Mouse (Mus musculus) CH12.LX (cell line): ENCODE data around the gene Cmpk2. TPM values are rescaled to one million over a fixed set of nuclear protein-coding genes. Genes with fewer than 3 reads are reported as not detected.
A peak's percentile ranks its signal among the peaks of the same experiment; 100 is the strongest.

Source experiments
- DNase-seq: peaks from one replicate; pipeline ENCODE4 v3.0.0-alpha.2; 2013; ENCODE audit errors: extremely low read depth
- H3K27ac ChIP-seq: 2 replicates; pipeline ENCODE4 v1.5.1; 2012; ENCODE audit warnings: low read depth, mild to moderate bottlenecking, control low read depth, moderate library complexity; ENCODE audit not compliant: insufficient read depth
- H3K27me3 ChIP-seq: replicated peaks from 2 replicates; pipeline ENCODE3; 2012; ENCODE audit warnings: inconsistent platforms
- H3K36me3 ChIP-seq, 2 experiments: replicated peaks in 1 of 2; 2 replicates each; pipeline versions ENCODE3 to v1.6.1; 2012; ENCODE audit warnings: inconsistent platforms in 1 of 2, low read length in 1 of 2, mild to moderate bottlenecking in 1 of 2, mixed read lengths in 1 of 2, moderate library complexity in 1 of 2; ENCODE audit not compliant: control insufficient read depth in 1 of 2, insufficient read depth in 1 of 2
- H3K4me1 ChIP-seq, 2 experiments: 2 replicates each; pipeline ENCODE4 v1.6.1; 2012; ENCODE audit warnings: inconsistent platforms in 1 of 2, moderate library complexity in 1 of 2; ENCODE audit not compliant: insufficient read depth in 2 of 2, control insufficient read depth in 1 of 2
- H3K4me2 ChIP-seq: 2 replicates; pipeline ENCODE4 v1.6.1; 2012; ENCODE audit warnings: low read depth, mild to moderate bottlenecking, control low read depth; ENCODE audit not compliant: poor library complexity, insufficient read depth, severe bottlenecking
- H3K4me3 ChIP-seq, 3 experiments: fragments of 150-350 bp in 1 of 3; sonication (generic) in 1 of 3; replicated peaks in 1 of 3; 2 replicates each; pipeline versions ENCODE3 to v1.5.1; 2011 to 2012; ENCODE audit warnings: low read depth in 2 of 3, low read length in 2 of 3, mild to moderate bottlenecking in 2 of 3, moderate library complexity in 2 of 3, control low read depth in 1 of 3, improper control_type of control experiment in 1 of 3, inconsistent platforms in 1 of 3, mixed read lengths in 1 of 3; ENCODE audit not compliant: poor library complexity in 1 of 3
- H3K79me2 ChIP-seq: replicated peaks from 2 replicates; pipeline ENCODE4 v1.6.1; 2012; ENCODE audit warnings: mild to moderate bottlenecking, moderate library complexity; ENCODE audit not compliant: control insufficient read depth, poor library complexity, insufficient read depth, severe bottlenecking; ENCODE audit errors: extremely low read depth
- H3K9ac ChIP-seq: 2 replicates; pipeline ENCODE4 v1.6.1; 2012; ENCODE audit warnings: low read depth, mild to moderate bottlenecking, control low read depth, moderate library complexity; ENCODE audit not compliant: insufficient read depth
- H3K9me3 ChIP-seq: replicated peaks from 2 replicates; pipeline ENCODE3; 2012; ENCODE audit warnings: low read length, inconsistent platforms, mixed read lengths
- CHD1 ChIP-seq: IDR thresholded peaks from 2 replicates; pipeline ENCODE4 v1.6.1; 2012; ENCODE audit warnings: low read depth, low read length, improper control_type of control experiment, inconsistent platforms
- CTCF ChIP-seq, 2 experiments: IDR thresholded peaks in 1 of 2; conservative IDR thresholded peaks in 1 of 2; 2 replicates each; pipeline ENCODE4 v1.5.1; 2011 to 2012; ENCODE audit warnings: low read depth in 2 of 2, low read length in 2 of 2, improper control_type of control experiment in 1 of 2, inconsistent platforms in 1 of 2, mild to moderate bottlenecking in 1 of 2, moderate library complexity in 1 of 2
- GABPA ChIP-seq: IDR thresholded peaks from 2 replicates; pipeline ENCODE4 v1.6.1; 2012; ENCODE audit warnings: low read depth, low read length, improper control_type of control experiment, inconsistent platforms; ENCODE audit not compliant: insufficient replicate concordance
- KAT2A ChIP-seq: IDR thresholded peaks from 2 replicates; pipeline ENCODE4 v1.6.1; 2012; ENCODE audit warnings: low read length, improper control_type of control experiment, inconsistent platforms; ENCODE audit not compliant: insufficient replicate concordance
- MAX ChIP-seq: IDR thresholded peaks from 2 replicates; pipeline ENCODE4 v1.6.1; 2011; ENCODE audit warnings: low read length, improper control_type of control experiment
- MEF2A ChIP-seq: IDR thresholded peaks from 2 replicates; pipeline ENCODE4 v1.6.1; 2014; ENCODE audit warnings: low read depth, mild to moderate bottlenecking, inconsistent platforms, low read length, improper control_type of control experiment, borderline replicate concordance
- MYC ChIP-seq: IDR thresholded peaks from 2 replicates; pipeline ENCODE4 v1.6.1; 2011; ENCODE audit warnings: low read depth, mild to moderate bottlenecking, improper control_type of control experiment, low read length
- NELFE ChIP-seq: IDR thresholded peaks from 2 replicates; pipeline ENCODE4 v1.6.1; 2011; ENCODE audit warnings: low read depth, low read length, improper control_type of control experiment
- PAX5 ChIP-seq: IDR thresholded peaks from 2 replicates; pipeline ENCODE4 v1.6.1; 2012; ENCODE audit warnings: low read length, inconsistent platforms, mixed read lengths
- POLR2A ChIP-seq: IDR thresholded peaks from 2 replicates; pipeline ENCODE4 v1.6.1; 2011; ENCODE audit warnings: low read depth, mild to moderate bottlenecking, improper control_type of control experiment, low read length
- RCOR1 ChIP-seq: conservative IDR thresholded peaks from 2 replicates; pipeline ENCODE4 v1.6.1; 2012; ENCODE audit warnings: low read depth, mild to moderate bottlenecking, inconsistent platforms, low read length, improper control_type of control experiment
- TBP ChIP-seq: conservative IDR thresholded peaks from 2 replicates; pipeline ENCODE4 v1.6.1; 2011; ENCODE audit warnings: low read depth, low read length, improper control_type of control experiment
- TCF12 ChIP-seq: IDR thresholded peaks from 2 replicates; pipeline ENCODE4 v1.6.1; 2014; ENCODE audit warnings: low read depth, mild to moderate bottlenecking, inconsistent platforms, low read length, improper control_type of control experiment
- UBTF ChIP-seq: IDR thresholded peaks from 2 replicates; pipeline ENCODE4 v1.6.1; 2012; ENCODE audit warnings: low read depth, mild to moderate bottlenecking, inconsistent platforms, low read length, improper control_type of control experiment, moderate library complexity
- USF1 ChIP-seq: IDR thresholded peaks from 2 replicates; pipeline ENCODE4 v1.6.1; 2014; ENCODE audit warnings: low read depth, mild to moderate bottlenecking, inconsistent platforms, low read length, improper control_type of control experiment
- USF2 ChIP-seq: conservative IDR thresholded peaks from 2 replicates; pipeline ENCODE4 v1.6.1; 2011; ENCODE audit warnings: low read depth, low read length, improper control_type of control experiment
- ZC3H11A ChIP-seq: IDR thresholded peaks from 2 replicates; pipeline ENCODE4 v1.6.1; 2012; ENCODE audit warnings: low read depth, mild to moderate bottlenecking, inconsistent platforms, low read length, improper control_type of control experiment
- ZKSCAN1 ChIP-seq: IDR thresholded peaks from 2 replicates; pipeline ENCODE4 v1.6.1; 2012; ENCODE audit warnings: low read depth, inconsistent platforms, low read length, improper control_type of control experiment, borderline replicate concordance
- ZNF384 ChIP-seq: IDR thresholded peaks from 2 replicates; pipeline ENCODE4 v1.6.1; 2012; ENCODE audit warnings: low read depth, low read length, improper control_type of control experiment, inconsistent platforms
- dilution Hi-C: fragments of 300-500 bp; cut with MboI; formaldehyde crosslinking; loops from 2 replicates; pipeline ENCODE4 v1.14.3; 2020; ENCODE audit warnings: low sequenced_read_pairs; ENCODE audit not compliant: extremely low pct_unique_long_range_greater_than_20kb, extremely low pct_ligation_motif_present
- in situ Hi-C: fragments of 300-500 bp; cut with MboI; formaldehyde crosslinking; loops from 3 replicates; pipeline ENCODE4 v1.14.3; 2019; ENCODE audit warnings: low sequenced_read_pairs, low pct_ligation_motif_present, low pct_unique_long_range_greater_than_20kb, mixed read lengths
- polyA plus RNA-seq: library from polyadenylated mRNA; unstranded; fragments of >175 nt; gene quantifications from 2 replicates; pipeline ENCODE4 v1.2.1, GENCODE M21; 2012; ENCODE audit warnings: low read depth; ENCODE audit not compliant: insufficient read length
- total RNA-seq, 2 experiments: library from RNA; depleted of rRNA; stranded (reverse); fragments of 300-350 nt in 1 of 2; fragments of >200 nt in 1 of 2; gene quantifications; 2 replicates each; pipeline ENCODE4 v1.2.3; 2012 to 2014

Cmpk2 gene
- total and polyA plus RNA-seq, 3 experiments: 0.15 to 0.47 TPM; not detected in 1

GRCm38 (mm10) chr12:26489942-26490341 is 20.9 kb downstream of the Cmpk2 start:
- Histone ChIP-seq H3K79me2 (no peaks in the 10 kb centered on the region), H3K36me3 (no peaks in the 10 kb centered on the region), H3K4me3 (no peak overlapping the region), H3K4me2 (no peak overlapping the region), H3K9ac (no peak overlapping the region), H3K9me3 (no peaks in the 10 kb centered on the region), H3K4me1 (peaks cover 0 to 13% of the 10 kb centered on the region in 2 experiments; a peak in 1 of 4 replicates), H3K27me3 (no peaks in the 10 kb centered on the region), H3K27ac (no peak overlapping the region)
- in situ Hi-C loops (no loop called here), dilution Hi-C loops (no loop called here)
- TF ChIP-seq MAX: no peak
- no peak for TF ChIP-seq TBP
- TF ChIP-seq CTCF (conservative IDR thresholded peaks at IDR 0.05 in 1 of 2, IDR thresholded peaks at IDR 0.05 in 1 of 2; ENCODE audit: low read depth in 2 of 2, low read length in 2 of 2): peak in 1 of 2 experiments; percentile 24; a peak in 1 of 4 replicates
- TF ChIP-seq USF2: no peak
- DNase-seq: peak; percentile 45

- no peaks in the 10 kb centered on the region for H3K36me3 ChIP-seq
- H3K4me2 ChIP-seq: no peak overlapping the region
- in situ Hi-C loops: no loop called here
- dilution Hi-C loops: no loop called here
- H3K4me1 ChIP-seq: no peaks in the 10 kb centered on the region
- TF ChIP-seq GABPA (no peak), CHD1 (no peak), ZC3H11A (no peak), PAX5 (no peak), ZKSCAN1 (no peak), NELFE (no peak), USF1 (no peak), MAX (no peak), KAT2A (no peak), ZNF384 (no peak), UBTF (no peak), MEF2A (no peak), TCF12 (no peak), MYC (no peak), POLR2A (no peak), RCOR1 (no peak)
- TF ChIP-seq, all 38 proteins: peak for 0
- Histone ChIP-seq H3K79me2 (no peaks in the 10 kb centered on the region), H3K27ac (no peak overlapping the region), H3K4me3 (no peak overlapping the region), H3K9ac (no peak overlapping the region), H3K9me3 (no peaks in the 10 kb centered on the region), H3K27me3 (no peaks in the 10 kb centered on the region)
- no peak for DNase-seq
Measured at GRCm38 (mm10) chr12:26501042-26501441, 32.0 kb downstream of the Cmpk2 start.
